Mouse (Mus musculus) testis, adult 2 months (tissue): Measurements from ENCODE around the gene Ubl3. TPM values are rescaled to one million over a fixed set of nuclear protein-coding genes. Genes with fewer than 3 reads are reported as not detected.

Experiments used
- H3K27ac ChIP-seq: fragments of 200-500 bp; 2 replicates; pipeline ENCODE4 v1.5.1; 2012; ENCODE audit warnings: low read depth, low read length; ENCODE audit not compliant: control insufficient read depth, insufficient read depth
- H3K27me3 ChIP-seq: fragments of 200-500 bp; 2 replicates; pipeline ENCODE4 v1.6.1; 2012; ENCODE audit warnings: mild to moderate bottlenecking, low read length, moderate library complexity; ENCODE audit not compliant: control insufficient read depth, insufficient read depth
- H3K36me3 ChIP-seq: fragments of 200-500 bp; 2 replicates; pipeline ENCODE4 v1.6.1; 2012; ENCODE audit warnings: mild to moderate bottlenecking, low read length; ENCODE audit not compliant: control insufficient read depth, insufficient read depth
- H3K4me1 ChIP-seq: fragments of 200-500 bp; 2 replicates; pipeline ENCODE4 v1.6.1; 2012; ENCODE audit warnings: low read length; ENCODE audit not compliant: control insufficient read depth, insufficient read depth
- H3K4me3 ChIP-seq: fragments of 200-500 bp; 2 replicates; pipeline ENCODE4 v1.5.1; 2012; ENCODE audit warnings: low read depth, mild to moderate bottlenecking, low read length, moderate library complexity, mixed read lengths; ENCODE audit not compliant: control insufficient read depth
- CTCF ChIP-seq: fragments of 200-500 bp; IDR thresholded peaks from 2 replicates; pipeline ENCODE4 v1.5.1; 2012; ENCODE audit warnings: low read depth, mild to moderate bottlenecking, inconsistent platforms, low read length, moderate library complexity; ENCODE audit not compliant: control insufficient read depth, insufficient read depth, insufficient replicate concordance
- POLR2A ChIP-seq: fragments of 200-500 bp; IDR thresholded peaks from 2 replicates; pipeline ENCODE4 v1.6.1; 2012; ENCODE audit warnings: low read depth, mild to moderate bottlenecking, inconsistent platforms, low read length, moderate library complexity; ENCODE audit not compliant: control insufficient read depth
- polyA plus RNA-seq: library from polyadenylated mRNA; depleted of rRNA; stranded (reverse); fragments of >200 nt; gene quantifications from 2 replicates; pipeline ENCODE4 v1.2.3, GENCODE M21; 2012

The Ubl3 gene
- polyA plus RNA-seq, 1 experiment: 176 TPM

DNA sequence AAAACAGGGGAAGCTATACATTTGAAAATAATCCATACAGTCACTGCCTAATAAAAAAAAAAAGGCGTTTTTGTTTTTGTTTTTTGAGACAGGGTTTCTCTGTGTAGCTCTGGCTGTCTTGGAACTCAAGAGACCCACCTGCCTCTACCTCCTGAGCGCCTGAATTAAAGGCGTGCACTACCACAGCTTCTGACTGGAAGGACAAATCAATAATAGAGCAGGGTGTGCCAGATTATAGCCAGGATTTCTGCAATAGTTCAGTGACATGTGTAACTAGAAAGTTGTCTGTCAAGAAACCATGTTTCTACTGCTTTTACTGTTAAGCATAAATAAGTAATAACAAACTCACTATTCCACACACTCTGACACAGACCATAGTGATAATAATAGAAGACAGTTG, 30.2 kb downstream of the Ubl3 start:
- no peak overlapping the region for H3K27ac ChIP-seq
- no peaks in the 10 kb centered on the region for H3K36me3 ChIP-seq
- H3K4me1 ChIP-seq: no peaks in the 10 kb centered on the region
- TF ChIP-seq POLR2A: no peak
- no peak for TF ChIP-seq CTCF
- no peaks in the 10 kb centered on the region for H3K27me3 ChIP-seq
- H3K4me3 ChIP-seq: no peak overlapping the region

DNA sequence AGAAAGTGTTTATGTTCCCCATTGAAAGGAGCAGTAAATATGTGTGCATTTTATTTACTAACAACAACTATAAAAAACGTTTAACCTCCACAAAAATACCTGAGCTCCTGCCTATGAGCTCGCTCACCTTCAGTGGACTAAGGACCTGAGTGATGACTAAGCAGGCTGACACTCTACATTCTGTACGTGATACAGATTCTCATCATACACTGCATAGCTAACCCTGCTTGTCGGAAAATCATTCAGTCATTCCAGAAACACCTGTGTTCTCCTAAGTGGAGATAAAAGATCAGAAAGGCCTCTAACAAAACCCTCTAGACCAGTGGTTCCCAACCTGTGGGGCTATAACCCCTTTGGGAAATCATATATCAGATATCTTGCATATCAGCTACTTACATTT, 35.1 kb downstream of the Ubl3 start:
- Histone ChIP-seq H3K27ac (no peak overlapping the region), H3K4me1 (no peaks in the 10 kb centered on the region), H3K27me3 (no peaks in the 10 kb centered on the region), H3K36me3 (no peaks in the 10 kb centered on the region), H3K4me3 (no peak overlapping the region)
- no peak for TF ChIP-seq POLR2A
- no peak for TF ChIP-seq CTCF

DNA sequence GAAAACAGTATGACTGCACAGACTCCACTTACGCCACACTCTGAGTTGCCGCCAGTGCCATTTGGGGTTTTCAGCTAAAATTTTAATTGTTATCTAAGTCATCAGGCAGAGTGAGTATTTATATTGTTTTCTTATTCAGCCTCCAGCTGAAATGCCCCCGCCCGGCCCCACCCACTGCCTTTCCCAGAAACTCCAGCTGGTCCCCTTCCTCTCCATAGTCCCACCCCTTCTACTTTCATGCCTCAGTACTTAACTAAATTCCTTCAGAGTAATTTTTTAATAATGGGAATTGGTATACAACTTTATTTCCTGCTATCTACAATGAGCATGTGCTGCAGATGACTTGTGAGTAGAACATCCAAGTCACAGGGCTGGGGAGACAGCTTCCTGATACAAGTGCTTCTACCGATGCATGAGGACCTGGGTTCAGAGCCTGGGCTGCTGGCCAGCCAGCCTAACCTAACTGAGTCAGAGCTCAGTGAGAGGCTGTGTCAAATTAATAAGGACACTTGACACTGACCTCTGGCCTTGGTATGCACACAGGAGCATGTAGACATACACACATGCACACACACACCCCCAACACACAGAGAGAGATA, 40.4 kb downstream of the Ubl3 start:
- Histone ChIP-seq H3K4me3 (no peak overlapping the region), H3K4me1 (no peaks in the 10 kb centered on the region), H3K27me3 (no peaks in the 10 kb centered on the region), H3K36me3 (0 out of 2 replicates have a peak, but pooled peaks cover 2% of the 10 kb centered on the region), H3K27ac (no peak overlapping the region)
- no peak for TF ChIP-seq CTCF
- TF ChIP-seq POLR2A: no peak

DNA sequence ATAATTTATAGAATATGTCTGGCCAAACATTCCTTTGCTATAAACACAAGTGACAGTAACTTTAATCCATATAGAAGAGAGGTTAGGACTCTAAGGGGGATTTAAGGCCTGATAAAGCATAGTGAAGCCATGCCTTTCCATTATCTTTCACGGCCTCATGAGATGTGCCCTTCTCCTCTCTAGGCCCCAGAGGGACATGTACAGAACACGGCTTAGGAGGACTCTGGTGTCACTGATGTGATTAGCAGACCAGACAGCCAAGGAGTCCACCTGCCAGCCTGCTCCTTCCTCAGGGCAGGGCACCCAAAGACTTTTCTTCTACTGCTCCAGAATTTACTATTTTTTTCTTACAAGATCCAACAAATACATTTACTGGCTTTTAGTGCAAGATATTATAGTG, 42.3 kb downstream of the Ubl3 start:
- no peak overlapping the region for H3K27ac ChIP-seq
- no peaks in the 10 kb centered on the region for H3K4me1 ChIP-seq
- H3K27me3 ChIP-seq: no peaks in the 10 kb centered on the region
- peaks cover 2% of the 10 kb centered on the region; the same call in 1 of the 2 replicates for H3K36me3 ChIP-seq
- H3K4me3 ChIP-seq: no peak overlapping the region
- TF ChIP-seq POLR2A (no peak), CTCF (no peak)

DNA sequence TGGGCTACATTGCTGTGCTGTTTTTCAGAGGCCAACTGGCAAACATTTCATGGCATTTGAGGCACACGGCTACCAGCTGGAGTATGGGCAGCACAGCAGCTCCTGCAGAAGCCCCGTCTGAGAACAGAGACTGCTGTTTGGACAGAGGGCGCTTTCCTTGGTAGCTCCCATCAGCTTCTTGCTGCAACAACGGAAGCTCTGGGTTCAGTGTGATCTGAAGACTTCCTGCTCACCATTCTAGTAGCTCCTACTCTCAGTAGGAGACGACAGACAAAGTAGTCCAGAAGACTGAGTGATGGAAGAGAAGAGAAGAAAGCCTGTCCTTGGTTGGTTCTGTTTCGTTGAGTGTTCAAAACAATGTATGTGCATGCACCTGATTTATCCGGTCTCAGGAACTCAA, 42.9 kb downstream of the Ubl3 start:
- H3K4me3 ChIP-seq: no peak overlapping the region
- no peaks in the 10 kb centered on the region for H3K4me1 ChIP-seq
- no peak overlapping the region for H3K27ac ChIP-seq
- H3K27me3 ChIP-seq: no peaks in the 10 kb centered on the region
- peaks cover 2% of the 10 kb centered on the region; the same call in 1 of the 2 replicates for H3K36me3 ChIP-seq
- TF ChIP-seq POLR2A (no peak), CTCF (no peak)

DNA sequence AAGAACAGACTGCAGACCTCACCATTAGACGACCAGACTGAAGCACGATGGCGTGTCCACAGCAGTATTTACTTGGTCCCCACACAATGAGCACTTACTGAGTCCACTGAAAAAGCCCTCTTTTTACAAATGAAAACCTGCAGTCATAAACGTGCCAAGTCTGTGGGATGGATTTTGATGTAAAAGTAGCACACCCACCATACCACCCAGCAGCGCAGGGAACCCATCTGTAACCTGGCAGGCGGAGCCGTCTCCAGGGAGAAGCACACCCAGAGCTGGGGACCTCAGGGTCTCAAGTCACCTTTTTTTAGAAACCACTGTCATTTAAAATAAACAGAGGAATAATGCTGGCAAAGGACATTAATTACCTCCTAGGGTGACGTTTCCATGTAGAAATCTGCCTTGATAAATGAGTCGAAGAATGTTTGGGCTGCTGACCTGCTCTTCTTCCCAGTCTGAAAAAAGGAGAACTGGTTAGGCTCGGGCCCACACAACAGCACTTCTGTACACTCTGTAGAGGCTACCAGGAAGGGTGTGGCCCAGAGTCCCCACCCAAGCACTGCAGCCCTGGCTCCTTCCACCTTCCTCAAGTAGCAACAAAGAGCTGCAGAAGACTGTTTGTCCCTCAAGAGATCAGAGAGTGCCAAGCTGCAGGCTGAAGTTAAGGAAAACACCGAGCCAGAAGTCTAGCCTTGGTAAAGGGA, 43.5 kb downstream of the Ubl3 start:
- Histone ChIP-seq H3K36me3 (peaks cover 2% of the 10 kb centered on the region; the same call in 1 of the 2 replicates), H3K27ac (no peak overlapping the region), H3K27me3 (no peaks in the 10 kb centered on the region)

DNA sequence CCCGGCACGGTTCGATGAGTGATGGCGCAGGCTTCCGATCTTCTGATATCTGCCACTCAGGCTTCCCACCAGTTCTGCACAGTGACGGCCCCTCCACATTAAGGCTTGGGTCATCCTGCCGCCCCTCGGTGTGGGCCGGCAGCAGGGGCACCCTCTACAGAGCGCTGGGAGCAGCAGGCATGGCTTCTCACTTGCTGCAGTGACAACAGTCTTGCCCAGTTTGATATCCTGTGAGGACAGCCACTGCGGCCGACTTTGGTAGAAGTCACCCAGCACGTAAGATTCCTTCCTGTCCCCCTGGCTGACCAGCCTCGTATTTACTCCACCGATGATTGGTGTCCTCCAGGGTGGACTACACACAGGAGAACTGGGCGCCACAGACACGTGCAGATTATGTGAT, 47.2 kb downstream of the Ubl3 start:
- H3K36me3 ChIP-seq: peaks cover 2% of the 10 kb centered on the region; the same call in 1 of the 2 replicates
- H3K27me3 ChIP-seq: no peaks in the 10 kb centered on the region
- H3K4me1 ChIP-seq: no peaks in the 10 kb centered on the region
- H3K4me3 ChIP-seq: no peak overlapping the region
- H3K27ac ChIP-seq: no peak overlapping the region
- TF ChIP-seq POLR2A (no peak), CTCF (no peak)

More for the DNA sequence above, 43.5 kb downstream of the Ubl3 start:
- TF ChIP-seq CTCF: no peak
- TF ChIP-seq POLR2A: no peak
- H3K4me1 ChIP-seq: no peaks in the 10 kb centered on the region
- H3K4me3 ChIP-seq: no peak overlapping the region
